Mouse (Mus musculus): Measurements from ENCODE around the gene Cxcl16.

- TF ChIP-seq CTCF (IDR thresholded peaks at IDR 0.05; ENCODE audit: control insufficient read depth, insufficient read depth, insufficient replicate concordance, low read depth, low read length) (no peak), POLR2A (IDR thresholded peaks at IDR 0.05; ENCODE audit: control insufficient read depth, low read depth, low read length) (no peak)
These were observed 49.5 kb downstream of the Cxcl16 start for GRCm38 (mm10) chr11:70410297-70410643.

Measured in testis, adult 2 months (tissue).